Mouse (Mus musculus) MEL (cell line): Measurements from ENCODE around the gene Izumo1. TPM values are rescaled to one million over a fixed set of nuclear protein-coding genes. Genes with fewer than 3 reads are reported as not detected.

Experiments
- DNase-seq: peaks from one replicate; pipeline ENCODE4 v3.0.0; 2011; ENCODE audit warnings: low read depth, low spot score
- H3K27ac ChIP-seq: 2 replicates; pipeline ENCODE4 v1.5.1; 2012; ENCODE audit warnings: low read depth, mild to moderate bottlenecking, control low read depth, low read length, moderate library complexity; ENCODE audit not compliant: control insufficient read depth
- H3K27me3 ChIP-seq, 2 experiments: fragments of 150-350 bp in 1 of 2; sonication (generic) in 1 of 2; 2 replicates each; pipeline ENCODE4 v1.6.1; 2012; ENCODE audit warnings: low read length in 2 of 2, mild to moderate bottlenecking in 2 of 2, improper control_type of control experiment in 1 of 2, moderate library complexity in 1 of 2; ENCODE audit not compliant: insufficient read depth in 2 of 2, control insufficient read depth in 1 of 2
- H3K36me3 ChIP-seq, 2 experiments: 2 replicates each; pipeline ENCODE4 v1.6.1; 2012 to 2014; ENCODE audit warnings: low read length in 2 of 2, improper control_type of control experiment in 1 of 2, inconsistent platforms in 1 of 2, mild to moderate bottlenecking in 1 of 2; ENCODE audit not compliant: insufficient read depth in 2 of 2, control insufficient read depth in 1 of 2
- H3K4me1 ChIP-seq, 2 experiments: fragments of 150-350 bp in 1 of 2; sonication (generic) in 1 of 2; 2 replicates each; pipeline ENCODE4 v1.6.1; 2012; ENCODE audit warnings: low read length in 2 of 2, improper control_type of control experiment in 1 of 2, mild to moderate bottlenecking in 1 of 2; ENCODE audit not compliant: insufficient read depth in 2 of 2, control insufficient read depth in 1 of 2
- H3K4me3 ChIP-seq, 2 experiments: fragments of 150-350 bp in 1 of 2; sonication (generic) in 1 of 2; 2 replicates each; pipeline ENCODE4 v1.5.1; 2012; ENCODE audit warnings: low read depth in 2 of 2, low read length in 2 of 2, mild to moderate bottlenecking in 2 of 2, moderate library complexity in 2 of 2, control low read depth in 1 of 2, improper control_type of control experiment in 1 of 2; ENCODE audit not compliant: control insufficient read depth in 1 of 2, insufficient read depth in 1 of 2
- H3K79me2 ChIP-seq: 2 replicates; pipeline ENCODE4 v1.6.1; 2012; ENCODE audit warnings: mild to moderate bottlenecking, low read length, moderate library complexity; ENCODE audit not compliant: control insufficient read depth, poor library complexity, insufficient read depth
- H3K9ac ChIP-seq: 2 replicates; pipeline ENCODE4 v1.6.1; 2012; ENCODE audit warnings: low read depth, mild to moderate bottlenecking, control low read depth, low read length, moderate library complexity; ENCODE audit not compliant: control insufficient read depth, poor library complexity, severe bottlenecking
- H3K9me3 ChIP-seq: fragments of 150-350 bp; sonication (generic); replicated peaks from 2 replicates; pipeline ENCODE4 v1.6.1; 2012; ENCODE audit warnings: mild to moderate bottlenecking, low read length, improper control_type of control experiment, moderate library complexity; ENCODE audit not compliant: insufficient read depth
- CHD2 ChIP-seq: IDR thresholded peaks from 2 replicates; pipeline ENCODE4 v1.6.1; 2011; ENCODE audit warnings: low read length, improper control_type of control experiment
- ELF1 ChIP-seq: IDR thresholded peaks from 2 replicates; pipeline ENCODE4 v1.6.1; 2014; ENCODE audit warnings: low read depth, mild to moderate bottlenecking, inconsistent platforms, low read length, improper control_type of control experiment, moderate library complexity
- EP300 ChIP-seq, 2 experiments: IDR thresholded peaks; 2 replicates each; pipeline ENCODE4 v1.6.1; 2011; ENCODE audit warnings: improper control_type of control experiment in 2 of 2, low read length in 2 of 2, low read depth in 1 of 2, mild to moderate bottlenecking in 1 of 2
- GABPA ChIP-seq: IDR thresholded peaks from 2 replicates; pipeline ENCODE4 v1.6.1; 2012; ENCODE audit warnings: low read depth, mild to moderate bottlenecking, inconsistent platforms, low read length, improper control_type of control experiment, moderate library complexity
- GATA1 ChIP-seq: IDR thresholded peaks from 2 replicates; pipeline ENCODE4 v1.6.1; 2011; ENCODE audit warnings: low read depth, low read length, improper control_type of control experiment
- JUND ChIP-seq: IDR thresholded peaks from 2 replicates; pipeline ENCODE4 v1.6.1; 2011; ENCODE audit warnings: low read depth, mild to moderate bottlenecking, improper control_type of control experiment, low read length
- MAFK ChIP-seq: IDR thresholded peaks from 2 replicates; pipeline ENCODE4 v1.6.1; 2011; ENCODE audit warnings: low read depth, mild to moderate bottlenecking, low read length, improper control_type of control experiment, borderline replicate concordance
- MAX ChIP-seq: IDR thresholded peaks from 2 replicates; pipeline ENCODE4 v1.6.1; 2011; ENCODE audit warnings: low read length, improper control_type of control experiment
- MEF2A ChIP-seq: IDR thresholded peaks from 2 replicates; pipeline ENCODE4 v1.6.1; 2014; ENCODE audit warnings: low read depth, mild to moderate bottlenecking, inconsistent platforms, low read length, improper control_type of control experiment; ENCODE audit not compliant: poor library complexity, insufficient replicate concordance, severe bottlenecking; ENCODE audit errors: extremely low read depth
- MYB ChIP-seq: IDR thresholded peaks from 2 replicates; pipeline ENCODE4 v1.6.1; 2011; ENCODE audit warnings: mild to moderate bottlenecking, low read depth, low read length, improper control_type of control experiment
- MYC ChIP-seq: IDR thresholded peaks from 2 replicates; pipeline ENCODE4 v1.6.1; 2011; ENCODE audit warnings: low read depth, mild to moderate bottlenecking, low read length, improper control_type of control experiment, moderate library complexity
- POLR2AphosphoS2 ChIP-seq: IDR thresholded peaks from 2 replicates; pipeline ENCODE4 v1.6.1; 2011; ENCODE audit warnings: low read length, improper control_type of control experiment
- POLR2AphosphoS5 ChIP-seq: IDR thresholded peaks from 2 replicates; pipeline ENCODE4 v1.6.1; 2012; ENCODE audit warnings: low read depth, borderline replicate concordance, mild to moderate bottlenecking, inconsistent platforms, low read length, moderate library complexity, mixed read lengths
- RAD21 ChIP-seq: IDR thresholded peaks from 2 replicates; pipeline ENCODE4 v1.6.1; 2011; ENCODE audit warnings: mild to moderate bottlenecking, low read depth, low read length, improper control_type of control experiment
- SIN3A ChIP-seq: IDR thresholded peaks from 2 replicates; pipeline ENCODE4 v1.6.1; 2012; ENCODE audit warnings: low read length, improper control_type of control experiment, inconsistent platforms
- TAL1 ChIP-seq: IDR thresholded peaks from 2 replicates; pipeline ENCODE4 v1.6.1; 2012; ENCODE audit warnings: mild to moderate bottlenecking, inconsistent platforms, low read length, moderate library complexity, mixed read lengths
- TBP ChIP-seq: IDR thresholded peaks from 2 replicates; pipeline ENCODE4 v1.8.0; 2011; ENCODE audit warnings: low read depth, low read length, improper control_type of control experiment
- TCF12 ChIP-seq: IDR thresholded peaks from 2 replicates; pipeline ENCODE4 v1.6.1; 2014; ENCODE audit warnings: low read depth, mild to moderate bottlenecking, inconsistent platforms, low read length, improper control_type of control experiment, moderate library complexity
- UBTF ChIP-seq: IDR thresholded peaks from 2 replicates; pipeline ENCODE4 v1.6.1; 2012; ENCODE audit warnings: low read depth, mild to moderate bottlenecking, inconsistent platforms, low read length, improper control_type of control experiment, moderate library complexity, borderline replicate concordance; ENCODE audit not compliant: insufficient read depth
- USF2 ChIP-seq, 2 experiments: IDR thresholded peaks; 2 replicates each; pipeline ENCODE4 v1.6.1; 2011 to 2012; ENCODE audit warnings: improper control_type of control experiment in 2 of 2, low read length in 2 of 2, borderline replicate concordance in 1 of 2, inconsistent platforms in 1 of 2, low read depth in 1 of 2, mild to moderate bottlenecking in 1 of 2; ENCODE audit not compliant: insufficient read depth in 1 of 2
- ZKSCAN1 ChIP-seq: IDR thresholded peaks from 2 replicates; pipeline ENCODE4 v1.6.1; 2012; ENCODE audit warnings: low read depth, mild to moderate bottlenecking, inconsistent platforms, low read length, improper control_type of control experiment, moderate library complexity
- polyA plus RNA-seq, 2 experiments: library from polyadenylated mRNA; stranded (reverse) in 1 of 2; unstranded in 1 of 2; fragments of >175 nt in 1 of 2; fragments of >200 nt in 1 of 2; gene quantifications; 2 replicates each; pipeline versions ENCODE4 v1.2.1 to v1.2.4; 2012; ENCODE audit warnings: low replicate concordance in 2 of 2, low read depth in 1 of 2; ENCODE audit not compliant: insufficient read length in 2 of 2, insufficient read depth in 1 of 2, missing spikeins in 1 of 2
- total RNA-seq: library from RNA; depleted of rRNA; stranded (reverse); fragments of 300-350 nt; gene quantifications from 2 replicates; pipeline ENCODE4 v1.2.3, GENCODE M21; 2012

Gene Izumo1
- total and polyA plus RNA-seq, 3 experiments: 0.04 TPM; not detected in 2

- TF ChIP-seq POLR2AphosphoS2: no peak
- no peak for TF ChIP-seq TAL1
- TF ChIP-seq ELF1: peak; percentile 75
Measured at GRCm38 (mm10) chr7:45571966-45572365, 49.6 kb upstream of the Izumo1 start (continued).

DNA sequence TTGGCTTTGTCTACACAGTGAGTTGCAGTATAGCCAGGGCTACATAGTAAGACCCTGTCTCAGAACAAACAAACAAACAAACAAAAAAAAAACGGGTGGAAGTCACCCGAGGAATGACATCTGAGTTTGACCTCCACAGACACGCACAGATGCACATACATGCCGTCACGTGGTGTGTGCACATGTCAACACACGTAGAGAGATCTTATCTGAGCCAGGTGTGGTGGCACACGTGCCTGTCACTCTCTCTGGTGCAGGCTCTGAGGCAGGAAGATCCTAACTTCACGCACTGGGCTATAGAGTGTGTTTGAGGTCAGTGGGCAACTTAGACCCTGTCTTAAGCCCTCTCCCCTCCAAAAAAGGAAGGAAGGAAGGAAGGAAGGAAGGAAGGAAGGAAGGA lies 47.7 kb upstream of the Izumo1 start:
- no peak for TF ChIP-seq GATA1
- TF ChIP-seq MEF2A: no peak
- TF ChIP-seq USF2 (IDR thresholded peaks at IDR 0.05; ENCODE audit: borderline replicate concordance in 1 of 2, insufficient read depth in 1 of 2, low read depth in 1 of 2, low read length in 2 of 2): no peak
- no peak for TF ChIP-seq GABPA
- TF ChIP-seq ZKSCAN1: no peak
- TF ChIP-seq MYB: no peak
- no peak for TF ChIP-seq MAFK
- TF ChIP-seq MAX: no peak
- TF ChIP-seq MYC: no peak
- TF ChIP-seq, all 39 proteins: peak for 0
- Histone ChIP-seq H3K36me3 (peaks cover 2 to 12% of the 10 kb centered on the region in 2 experiments; a peak in 3 of 4 replicates), H3K9ac (no peak overlapping the region), H3K4me3 (no peak overlapping the region), H3K79me2 (peaks cover 10% of the 10 kb centered on the region), H3K27ac (no peak overlapping the region), H3K27me3 (no peaks in the 10 kb centered on the region), H3K9me3 (no peaks in the 10 kb centered on the region), H3K4me1 (peaks cover 8 to 17% of the 10 kb centered on the region in 2 experiments)
- no peak for DNase-seq

GRCm38 (mm10) chr7:45574472-45575379 lies 46.9 kb upstream of the Izumo1 start:
- DNase-seq: no peak
- TF ChIP-seq CHD2: no peak
- TF ChIP-seq TBP: no peak
- no peak for TF ChIP-seq MAX
- no peak for TF ChIP-seq GATA1
- TF ChIP-seq RAD21: no peak
- no peak for TF ChIP-seq POLR2AphosphoS5
- TF ChIP-seq TCF12: no peak
- no peak for TF ChIP-seq JUND
- TF ChIP-seq POLR2AphosphoS2: no peak
- no peak for TF ChIP-seq SIN3A
- no peak for TF ChIP-seq USF2 (IDR thresholded peaks at IDR 0.05; ENCODE audit: borderline replicate concordance in 1 of 2, insufficient read depth in 1 of 2, low read depth in 1 of 2, low read length in 2 of 2)
- no peak for TF ChIP-seq EP300 (IDR thresholded peaks at IDR 0.05; ENCODE audit: low read depth in 1 of 2, low read length in 2 of 2)
- TF ChIP-seq ZKSCAN1: no peak
- TF ChIP-seq UBTF: no peak
- TF ChIP-seq MAFK: no peak
- Histone ChIP-seq H3K4me3 (no peak overlapping the region), H3K4me1 (peaks cover 8 to 17% of the 10 kb centered on the region in 2 experiments), H3K9me3 (no peaks in the 10 kb centered on the region), H3K27ac (no peak overlapping the region), H3K36me3 (peaks cover 2 to 9% of the 10 kb centered on the region in 2 experiments; a peak in 3 of 4 replicates), H3K9ac (no peak overlapping the region), H3K79me2 (peaks cover 10% of the 10 kb centered on the region), H3K27me3 (no peaks in the 10 kb centered on the region)
